Mouse (Mus musculus): ENCODE measurements at regions not wholly inside any gene's neighbourhood (a gene's known extent, or its start where the extent isn't known, plus 50 kb on each side); places are given as distances from the start of the nearest gene placed in this dataset.

GRCm38 (mm10) chr15:94077056-94077455, 388.2 kb downstream of the Adamts20 start:
- Histone ChIP-seq H3K9ac (replicated peaks) (no peak overlapping the region), H3K9me3 (ENCODE audit: low read length) (no peaks in the 10 kb centered on the region), H3K4me1 (ENCODE audit: insufficient read depth) (no peaks in the 10 kb centered on the region), H3K4me3 (ENCODE audit: low read depth, low read length) (no peak overlapping the region), H3K27me3 (ENCODE audit: insufficient read depth, low read length) (no peaks in the 10 kb centered on the region), H3K36me3 (replicated peaks; ENCODE audit: insufficient read depth, low read length) (no peaks in the 10 kb centered on the region), H3K4me2 (ENCODE audit: low read depth, low read length) (no peak overlapping the region), H3K27ac (ENCODE audit: low read depth) (no peak overlapping the region)
- WGBS (ENCODE audit: insufficient replicate concordance) = 69% methylated on average over 6 of the region's 6 CpGs
- no peak for DNase-seq
- TF ChIP-seq CTCF (IDR thresholded peaks at IDR 0.05; ENCODE audit: low read depth) (no peak), EP300 (IDR thresholded peaks at IDR 0.05; ENCODE audit: low read depth) (no peak)
- no peak for ATAC-seq

GRCm38 (mm10) chr15:94074161-94074950, 390.9 kb downstream of the Adamts20 start:
- TF ChIP-seq EP300 (IDR thresholded peaks at IDR 0.05; ENCODE audit: low read depth) (no peak), CTCF (IDR thresholded peaks at IDR 0.05; ENCODE audit: low read depth) (no peak)
- no peaks in the 10 kb centered on the region for H3K36me3 ChIP-seq (replicated peaks; ENCODE audit: insufficient read depth, low read length)
- DNase-seq (no peak), ATAC-seq (no peak)
- H3K9me3 ChIP-seq (ENCODE audit: low read length) = no peaks in the 10 kb centered on the region
- no peaks in the 10 kb centered on the region for H3K4me1 ChIP-seq (ENCODE audit: insufficient read depth)
- no peak overlapping the region for H3K4me2 ChIP-seq (ENCODE audit: low read depth, low read length)
- H3K9ac ChIP-seq (replicated peaks) = no peak overlapping the region
- WGBS (ENCODE audit: insufficient replicate concordance) = 56% methylated on average over 7 of the region's 7 CpGs
- H3K4me3 ChIP-seq (ENCODE audit: low read depth, low read length) = no peak overlapping the region
- no peaks in the 10 kb centered on the region for H3K27me3 ChIP-seq (ENCODE audit: insufficient read depth, low read length)
- no peak overlapping the region for H3K27ac ChIP-seq (ENCODE audit: low read depth)

- H3K27ac ChIP-seq (ENCODE audit: low read depth) = no peak overlapping the region
- no peak for ATAC-seq
These were observed 397.5 kb downstream of the Adamts20 start for GRCm38 (mm10) chr15:94067721-94068120.

DNA sequence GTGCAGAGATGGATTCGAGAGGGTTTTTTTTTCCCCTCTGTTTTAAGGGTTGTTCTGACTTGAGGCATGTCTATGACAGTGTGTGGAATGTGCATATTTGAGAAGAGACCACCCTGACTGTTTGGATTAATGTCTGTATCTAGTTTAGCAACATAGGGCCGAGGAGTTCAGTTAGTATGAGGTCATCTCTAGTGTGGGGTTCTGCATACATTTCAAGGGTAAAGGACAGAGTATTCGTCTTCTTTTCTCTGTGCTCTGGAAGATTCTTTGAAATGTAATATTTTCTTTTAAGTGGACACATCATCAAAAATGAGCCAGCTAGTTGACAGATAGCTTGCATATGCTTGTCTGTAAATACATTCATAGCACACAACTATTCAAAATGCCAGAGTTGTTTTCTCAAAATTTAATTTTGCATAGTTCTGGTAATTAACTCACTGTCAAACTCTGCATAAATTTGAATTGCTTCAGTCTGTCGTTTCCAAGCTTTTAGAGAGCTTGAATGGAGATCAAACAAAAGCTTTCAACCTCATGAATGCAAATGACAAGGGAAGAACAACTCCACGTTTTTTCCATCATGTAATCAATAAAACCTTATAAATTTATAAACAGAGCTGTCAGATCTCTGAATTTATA, 415.5 kb downstream of the Adamts20 start:
- Histone ChIP-seq H3K4me2 (ENCODE audit: low read depth, low read length) (no peak overlapping the region), H3K9me3 (ENCODE audit: low read length) (no peaks in the 10 kb centered on the region), H3K27me3 (ENCODE audit: insufficient read depth, low read length) (no peaks in the 10 kb centered on the region), H3K4me1 (ENCODE audit: insufficient read depth) (no peaks in the 10 kb centered on the region), H3K4me3 (ENCODE audit: low read depth, low read length) (no peak overlapping the region), H3K9ac (replicated peaks) (no peak overlapping the region), H3K36me3 (replicated peaks; ENCODE audit: insufficient read depth, low read length) (no peaks in the 10 kb centered on the region), H3K27ac (ENCODE audit: low read depth) (no peak overlapping the region)
- DNase-seq (no peak), ATAC-seq (no peak)
- TF ChIP-seq CTCF (IDR thresholded peaks at IDR 0.05; ENCODE audit: low read depth) (no peak), EP300 (IDR thresholded peaks at IDR 0.05; ENCODE audit: low read depth) (no peak)
- 60% methylated on average over 5 of the region's 5 CpGs for WGBS (ENCODE audit: insufficient replicate concordance)

More at GRCm38 (mm10) chr15:94067721-94068120, 397.5 kb downstream of the Adamts20 start:
- no peaks in the 10 kb centered on the region for H3K36me3 ChIP-seq (replicated peaks; ENCODE audit: insufficient read depth, low read length)
- no peak overlapping the region for H3K4me2 ChIP-seq (ENCODE audit: low read depth, low read length)
- H3K27me3 ChIP-seq (ENCODE audit: insufficient read depth, low read length) = no peaks in the 10 kb centered on the region
- TF ChIP-seq EP300 (IDR thresholded peaks at IDR 0.05; ENCODE audit: low read depth) (no peak), CTCF (IDR thresholded peaks at IDR 0.05; ENCODE audit: low read depth) (no peak)
- WGBS (ENCODE audit: insufficient replicate concordance) = 77% methylated on average over 3 of the region's 3 CpGs
- no peak for DNase-seq
- no peak overlapping the region for H3K9ac ChIP-seq (replicated peaks)
- H3K4me3 ChIP-seq (ENCODE audit: low read depth, low read length) = no peak overlapping the region
- H3K4me1 ChIP-seq (ENCODE audit: insufficient read depth) = no peaks in the 10 kb centered on the region
- no peaks in the 10 kb centered on the region for H3K9me3 ChIP-seq (ENCODE audit: low read length)

GRCm38 (mm10) chr15:94046186-94046585, 419.0 kb downstream of the Adamts20 start:
- WGBS (ENCODE audit: insufficient replicate concordance) = 78% methylated on average over 6 of the region's 6 CpGs
- H3K4me2 ChIP-seq (ENCODE audit: low read depth, low read length) = no peak overlapping the region
- H3K4me3 ChIP-seq (ENCODE audit: low read depth, low read length) = no peak overlapping the region
- H3K4me1 ChIP-seq (ENCODE audit: insufficient read depth) = no peaks in the 10 kb centered on the region
- no peak overlapping the region for H3K9ac ChIP-seq (replicated peaks)
- no peaks in the 10 kb centered on the region for H3K36me3 ChIP-seq (replicated peaks; ENCODE audit: insufficient read depth, low read length)
- ATAC-seq (no peak), DNase-seq (no peak)
- TF ChIP-seq CTCF (IDR thresholded peaks at IDR 0.05; ENCODE audit: low read depth) (no peak), EP300 (IDR thresholded peaks at IDR 0.05; ENCODE audit: low read depth) (no peak)
- no peak overlapping the region for H3K27ac ChIP-seq (ENCODE audit: low read depth)
- peaks cover 3% of the 10 kb centered on the region; the same call in 1 of the 2 replicates for H3K9me3 ChIP-seq (ENCODE audit: low read length)
- no peaks in the 10 kb centered on the region for H3K27me3 ChIP-seq (ENCODE audit: insufficient read depth, low read length)

GRCm38 (mm10) chr15:94045131-94045756, 420.0 kb downstream of the Adamts20 start:
- Histone ChIP-seq H3K9ac (replicated peaks) (no peak overlapping the region), H3K4me2 (ENCODE audit: low read depth, low read length) (no peak overlapping the region)

More at GRCm38 (mm10) chr15:94045131-94045756, 420.0 kb downstream of the Adamts20 start:
- Histone ChIP-seq H3K27me3 (ENCODE audit: insufficient read depth, low read length) (no peaks in the 10 kb centered on the region), H3K36me3 (replicated peaks; ENCODE audit: insufficient read depth, low read length) (no peaks in the 10 kb centered on the region), H3K9me3 (ENCODE audit: low read length) (peaks cover 3% of the 10 kb centered on the region; the same call in 1 of the 2 replicates), H3K27ac (ENCODE audit: low read depth) (no peak overlapping the region), H3K4me3 (ENCODE audit: low read depth, low read length) (no peak overlapping the region), H3K4me1 (ENCODE audit: insufficient read depth) (no peaks in the 10 kb centered on the region)
- no peak for TF ChIP-seq CTCF (IDR thresholded peaks at IDR 0.05; ENCODE audit: low read depth)
- no peak for TF ChIP-seq EP300 (IDR thresholded peaks at IDR 0.05; ENCODE audit: low read depth)
- ATAC-seq (no peak), DNase-seq (no peak)
- WGBS (ENCODE audit: insufficient replicate concordance) = 75% methylated on average over 18 of the region's 18 CpGs
